Mouse (Mus musculus) C2C12 (cell line): Measurements from ENCODE around the gene Esam.

Experiments used
- CEBPB ChIP-seq: IDR thresholded peaks from one replicate; pipeline ENCODE4 v1.6.1; 2011; ENCODE audit warnings: low read depth, mild to moderate bottlenecking, control low read depth, moderate library complexity
- CTCF ChIP-seq: IDR thresholded peaks from one replicate; pipeline ENCODE4 v1.5.1; 2011; ENCODE audit not compliant: control insufficient read depth, insufficient read depth, insufficient read length
- FOSL1 ChIP-seq: IDR thresholded peaks from one replicate; pipeline ENCODE4 v1.8.0; 2011; ENCODE audit warnings: mild to moderate bottlenecking, low read length; ENCODE audit not compliant: poor library complexity, insufficient read depth, severe bottlenecking
- MAX ChIP-seq: IDR thresholded peaks from one replicate; pipeline ENCODE4 v1.6.1; 2011; ENCODE audit warnings: mild to moderate bottlenecking, control low read depth
- MYOD1 ChIP-seq: IDR thresholded peaks from one replicate; pipeline ENCODE4 v1.6.1; 2011; ENCODE audit warnings: low read depth; ENCODE audit not compliant: control insufficient read depth, insufficient read length
- MYOG ChIP-seq: IDR thresholded peaks from one replicate; pipeline ENCODE4 v1.6.1; 2011; ENCODE audit not compliant: control insufficient read depth, insufficient read length; ENCODE audit errors: extremely low read depth
- USF1 ChIP-seq: IDR thresholded peaks from one replicate; pipeline ENCODE4 v1.6.1; 2011; ENCODE audit warnings: low read depth, mild to moderate bottlenecking, control low read depth, moderate library complexity

DNA sequence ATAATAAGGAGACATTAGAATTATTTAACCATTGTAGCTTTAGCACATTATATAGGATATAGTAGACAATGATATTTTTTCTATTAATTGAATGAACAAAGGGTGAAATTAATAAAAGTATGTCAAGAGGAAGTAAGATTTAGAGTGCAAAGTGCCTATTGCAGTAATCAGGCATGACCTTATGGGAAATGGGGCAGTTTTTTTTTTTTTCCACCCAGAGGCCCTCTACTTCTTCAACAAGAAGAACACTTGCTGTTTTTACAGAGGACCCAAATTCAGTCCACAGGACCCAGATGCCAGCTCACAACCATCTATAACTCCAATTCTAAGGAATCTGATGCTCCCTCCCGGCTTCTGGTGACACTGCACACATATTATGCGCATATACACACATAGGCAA lies 32.7 kb downstream of the Esam start:
- TF ChIP-seq CTCF (no peak), MAX (no peak), MYOG (no peak), MYOD1 (no peak), USF1 (no peak), CEBPB (no peak), FOSL1 (no peak)
